Mouse (Mus musculus) testis, postnatal 10 days (tissue): ENCODE results near the gene Zfp949.

Experiments used
- DNase-seq: peaks from one replicate; pipeline ENCODE4 v3.0.0; 2021; ENCODE audit warnings: low spot score

Zfp949 gene

DNA sequence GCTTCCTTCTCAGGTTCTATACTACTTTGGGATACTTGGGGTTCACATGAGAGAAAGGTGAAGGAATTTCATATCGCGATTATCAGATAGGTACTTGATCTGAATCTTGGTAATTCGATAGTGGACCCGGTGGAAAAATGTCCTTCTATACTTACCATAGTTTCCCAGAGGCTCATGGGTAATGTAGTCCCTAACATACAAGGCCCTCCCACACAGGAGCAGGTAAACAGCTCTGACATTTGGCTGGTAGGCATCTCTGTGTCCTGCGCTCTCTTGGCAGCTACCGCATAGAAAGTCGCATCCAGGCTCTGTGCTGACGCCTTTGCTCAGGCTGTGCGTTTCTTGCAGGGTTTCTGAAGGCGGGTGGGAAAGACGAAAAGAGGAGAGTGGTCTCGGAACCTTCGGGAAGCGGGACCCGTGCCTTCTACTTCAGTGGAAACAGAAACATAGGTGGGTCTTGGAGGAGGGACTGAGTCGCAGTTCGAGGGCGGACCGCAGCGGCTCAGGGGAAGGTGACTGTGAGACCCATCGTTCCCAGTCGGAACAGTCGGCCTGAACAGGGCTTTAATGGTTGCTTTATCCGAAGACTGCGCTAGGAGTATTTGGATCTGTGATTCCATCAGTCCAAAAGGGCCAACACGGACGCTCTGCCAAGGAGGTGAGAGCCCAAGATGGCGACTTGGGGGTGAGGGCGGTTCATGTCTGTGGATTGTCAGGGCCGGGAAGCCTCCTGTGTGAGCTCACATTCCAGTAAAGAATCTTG is at the start of gene Zfp949:
TSS of gene Zfp949 (plus strand) at position 170 of the 763 bp plus-strand sequence.
- DNase-seq = peak; percentile 54

DNA sequence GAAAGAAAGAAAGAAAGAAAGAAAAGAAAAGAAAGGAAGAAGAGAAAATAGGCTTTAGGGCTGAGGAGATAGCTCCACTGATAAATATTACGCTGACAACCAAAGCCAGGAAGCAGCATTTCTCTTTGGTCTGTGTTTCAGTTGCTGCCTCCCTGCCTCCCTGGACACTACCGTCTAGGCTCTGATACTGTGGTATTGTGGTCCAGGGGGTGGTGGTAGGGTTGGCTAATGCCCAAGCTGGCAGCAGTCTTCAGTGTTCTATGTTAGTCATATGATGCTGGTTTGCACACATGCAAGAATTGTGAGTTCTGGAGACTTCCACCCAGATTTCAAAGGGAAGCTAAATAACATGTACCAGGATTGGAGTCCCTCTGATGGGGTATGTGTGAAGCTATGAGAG is 47.7 kb upstream of the Zfp949 start:
- DNase-seq = no peak

DNA sequence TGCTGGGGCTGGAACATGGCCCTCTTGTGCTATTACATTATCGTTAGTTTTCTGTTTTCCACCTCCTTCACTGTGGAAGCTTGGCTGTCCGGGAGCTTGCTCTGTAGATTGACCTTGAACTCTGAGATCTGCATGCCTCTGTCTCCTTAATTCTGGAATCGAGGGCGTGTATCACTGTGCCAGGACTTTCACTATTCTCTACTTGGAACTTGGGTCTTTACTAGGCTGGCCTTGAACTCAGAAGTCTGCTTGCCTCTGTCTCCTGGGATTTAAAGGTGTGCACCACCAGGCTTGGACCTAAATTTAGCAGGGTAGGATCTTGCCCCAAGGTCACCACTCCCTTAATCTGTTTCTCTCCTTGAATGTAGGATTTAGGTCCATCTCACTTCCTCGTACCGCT is 46.0 kb upstream of the Zfp949 start:
- no peak for DNase-seq

DNA sequence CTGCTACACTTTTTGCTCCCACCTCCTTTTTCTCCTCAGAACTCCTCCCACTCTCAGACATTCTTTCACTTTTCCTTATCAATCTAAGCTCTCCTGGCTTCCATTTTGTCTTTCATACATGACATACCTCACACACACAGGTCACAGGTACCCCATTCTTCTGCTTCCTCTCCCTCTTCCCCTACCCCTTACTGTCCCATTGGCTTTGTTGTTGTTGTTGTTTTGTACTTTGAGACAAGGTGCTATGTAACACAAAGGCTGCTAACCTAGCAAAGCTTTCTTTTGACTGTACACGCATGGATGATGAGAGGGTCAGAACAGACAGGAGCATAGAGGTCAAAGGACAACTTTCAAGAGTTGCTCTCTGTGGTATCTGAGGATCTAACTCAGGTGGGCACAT is 32.3 kb upstream of the Zfp949 start:
- DNase-seq = no peak

DNA sequence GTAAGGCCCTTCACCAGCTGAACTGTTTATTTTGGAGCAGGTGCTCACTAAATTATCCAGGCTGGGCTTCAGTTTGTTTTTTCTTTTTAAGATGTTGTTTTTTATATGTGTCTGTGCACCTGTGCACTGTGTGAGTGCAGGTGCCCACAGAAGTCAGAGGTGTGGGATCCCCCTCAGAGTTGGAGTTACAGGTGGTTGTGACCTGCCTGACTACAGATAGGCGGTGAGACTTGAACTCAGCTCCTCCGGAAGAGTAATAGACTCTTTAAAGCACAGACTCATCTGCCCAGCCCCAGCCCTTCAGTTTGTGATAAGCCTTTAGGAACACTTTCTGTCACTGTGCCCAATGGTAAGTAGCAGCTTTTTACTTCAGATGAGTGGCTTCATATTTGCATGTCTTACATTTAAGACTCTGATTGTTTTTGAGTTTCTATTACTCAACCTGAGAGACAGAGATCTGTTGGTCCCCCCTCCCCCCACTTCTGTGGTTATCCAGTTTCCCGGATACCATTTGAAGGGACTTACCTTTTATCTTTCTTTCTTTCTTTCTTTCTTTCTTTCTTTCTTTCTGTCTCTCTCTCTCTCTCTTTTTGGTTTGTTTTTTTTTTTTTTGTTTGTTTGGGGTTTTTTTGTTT is 31.3 kb upstream of the Zfp949 start:
- DNase-seq = no peak

DNA sequence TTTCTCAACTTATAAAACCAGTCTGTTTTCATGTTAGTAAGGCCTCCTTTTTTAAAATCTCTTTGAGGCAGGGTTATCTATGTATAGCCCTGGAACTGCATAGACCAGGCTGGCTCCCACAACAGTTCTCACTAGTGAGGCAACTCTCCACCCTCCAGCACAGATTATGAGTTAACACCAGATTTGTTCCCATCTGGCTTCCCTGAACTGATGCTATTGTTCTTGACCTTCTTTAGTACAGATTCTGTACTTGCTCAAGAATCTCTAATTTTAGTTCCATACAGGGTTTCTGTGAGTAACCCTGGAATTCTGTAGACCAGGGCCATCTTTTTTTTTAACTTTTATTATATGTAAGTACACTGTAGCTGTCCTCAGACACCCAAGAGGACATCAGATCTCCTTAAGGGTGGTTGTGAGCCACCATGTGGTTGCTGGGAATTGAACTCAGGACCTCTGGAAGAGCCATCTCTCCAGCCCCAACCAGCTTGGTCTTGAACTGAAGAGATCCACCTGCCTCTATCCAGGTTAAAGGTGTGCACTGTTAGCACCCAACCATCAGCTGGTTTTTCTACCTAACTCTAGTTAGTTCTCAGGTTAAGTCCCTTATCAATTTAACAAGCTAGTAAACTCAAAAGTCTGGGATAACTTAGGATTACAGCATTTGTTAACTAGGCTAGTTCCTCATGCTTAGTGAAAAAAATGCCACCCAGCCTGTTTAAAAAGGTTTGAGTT is 28.3 kb upstream of the Zfp949 start:
- DNase-seq = no peak

DNA sequence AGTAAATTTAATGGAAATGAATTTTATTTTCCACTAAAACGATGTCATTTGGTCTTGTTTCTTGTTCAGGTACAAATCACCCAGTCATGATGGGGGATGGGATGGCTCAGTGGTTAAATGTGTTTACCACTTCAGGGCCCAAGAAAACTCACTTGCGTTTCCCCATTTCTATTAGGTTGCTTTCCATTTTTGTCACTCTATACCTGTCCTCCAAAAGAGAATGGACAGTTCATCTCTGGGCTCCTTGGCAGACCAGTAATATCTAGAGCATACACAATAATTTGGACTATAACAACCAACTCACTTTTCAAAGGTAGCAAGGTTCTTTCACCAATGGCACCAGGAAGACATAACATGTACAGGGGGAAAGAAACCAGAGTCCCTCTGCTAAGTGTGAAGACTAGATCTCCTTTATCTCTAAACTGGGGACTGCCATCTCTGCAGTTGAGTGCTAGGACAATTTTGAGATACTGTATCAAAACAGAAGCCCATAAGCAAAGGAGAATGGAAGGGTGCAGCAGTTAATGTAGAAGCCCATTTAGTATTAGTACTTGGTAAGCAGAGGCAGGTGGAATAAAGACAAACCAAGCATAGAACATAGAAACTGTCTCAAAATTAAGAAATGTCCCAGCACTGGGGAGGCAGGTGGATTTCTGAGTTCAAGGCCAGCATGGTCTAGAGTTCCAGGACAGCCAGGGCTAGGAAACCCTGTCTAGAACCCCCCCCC is 27.5 kb upstream of the Zfp949 start:
- no peak for DNase-seq

DNA sequence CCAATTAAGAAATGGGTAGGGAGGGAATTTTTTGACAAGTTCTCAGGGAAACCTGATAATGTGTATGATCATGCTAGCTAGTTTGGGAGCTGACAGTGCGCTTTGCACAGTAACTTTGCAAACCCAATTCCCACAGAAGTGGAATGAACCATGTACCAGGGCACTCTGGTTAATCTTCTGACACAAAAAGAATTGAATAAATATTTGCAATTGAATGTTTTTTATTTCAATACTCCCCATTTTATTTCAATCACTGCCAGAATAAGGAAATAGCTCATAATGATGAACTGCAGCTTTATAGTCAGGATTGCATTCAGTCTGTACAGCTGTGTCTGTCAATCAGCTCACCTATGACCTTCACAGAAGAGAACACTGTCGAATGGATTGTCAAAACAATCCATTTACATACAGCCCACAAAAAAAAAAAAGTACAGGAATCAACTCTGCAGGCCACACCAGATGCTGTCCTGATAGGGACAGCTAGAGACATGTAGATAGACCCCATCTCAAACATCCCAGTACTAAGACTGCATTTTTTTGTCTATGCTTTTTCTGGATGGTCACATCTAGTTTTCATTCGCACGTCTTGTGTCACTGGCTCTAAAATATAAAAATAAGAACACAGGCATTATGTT is 26.9 kb upstream of the Zfp949 start:
- DNase-seq = no peak

DNA sequence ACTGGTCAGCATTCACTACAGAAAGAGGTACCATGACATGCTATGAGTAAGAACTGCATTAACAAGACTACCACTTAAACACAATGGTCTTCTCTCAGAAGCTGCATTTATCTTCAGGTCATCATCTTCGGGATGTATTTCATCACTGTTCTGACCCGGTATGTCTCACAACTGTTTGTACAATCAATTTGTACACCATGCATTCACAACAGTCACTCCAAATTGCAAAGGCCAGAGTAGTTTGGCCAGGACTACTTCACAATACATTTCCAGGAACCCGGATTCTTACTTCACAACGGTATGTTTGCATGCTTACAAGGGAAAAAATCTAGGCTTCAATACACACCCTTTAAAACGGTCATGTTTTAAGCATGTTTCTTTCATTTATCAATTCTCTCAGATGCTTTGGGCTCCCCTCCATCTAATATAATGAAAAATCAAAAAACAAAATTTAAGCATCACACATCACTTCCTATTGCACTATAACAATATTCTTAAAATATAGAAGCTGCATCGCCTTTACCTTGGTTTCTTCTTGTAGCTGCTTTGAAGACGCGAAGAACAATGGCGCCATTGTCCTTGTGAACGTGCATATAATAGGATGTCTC is 25.8 kb upstream of the Zfp949 start:
- no peak for DNase-seq

DNA sequence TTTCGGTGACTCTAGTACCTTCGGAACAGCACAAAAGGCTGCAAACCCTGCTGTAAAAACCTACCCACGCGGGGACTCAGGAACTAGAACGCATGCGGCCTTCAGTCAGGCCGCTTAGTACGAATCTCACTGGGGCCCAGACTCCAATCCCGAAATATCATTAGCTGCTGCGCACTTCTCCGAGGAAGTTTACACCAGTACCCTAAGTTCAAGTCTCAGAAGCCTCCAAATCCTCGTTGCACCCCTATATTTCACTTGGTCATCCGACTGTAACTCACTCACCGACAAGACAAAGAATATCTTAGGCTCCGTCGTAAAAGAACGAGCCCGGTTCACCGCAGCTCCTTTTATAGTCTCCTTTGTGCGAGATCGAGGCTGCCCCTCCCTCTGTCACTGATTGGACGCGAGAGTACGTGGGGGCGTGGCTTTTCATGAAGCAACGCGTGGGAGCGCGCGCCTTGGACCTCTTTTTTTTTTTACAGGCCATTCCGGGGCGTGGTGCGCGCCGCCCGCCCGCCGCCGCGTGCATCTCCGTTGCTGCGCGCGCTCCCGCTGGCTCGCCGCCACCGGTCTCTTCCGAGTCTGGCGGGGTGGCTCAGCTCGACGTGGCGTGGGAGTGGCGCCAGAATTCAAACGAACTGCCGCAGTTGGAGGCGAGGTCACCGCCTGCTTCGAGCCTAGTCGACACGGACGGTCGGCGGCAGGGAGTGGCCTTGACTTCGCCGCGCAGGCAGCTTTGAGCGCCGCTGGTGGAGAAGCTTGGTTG is 25.1 kb upstream of the Zfp949 start:
- peak; percentile 99 for DNase-seq

DNA sequence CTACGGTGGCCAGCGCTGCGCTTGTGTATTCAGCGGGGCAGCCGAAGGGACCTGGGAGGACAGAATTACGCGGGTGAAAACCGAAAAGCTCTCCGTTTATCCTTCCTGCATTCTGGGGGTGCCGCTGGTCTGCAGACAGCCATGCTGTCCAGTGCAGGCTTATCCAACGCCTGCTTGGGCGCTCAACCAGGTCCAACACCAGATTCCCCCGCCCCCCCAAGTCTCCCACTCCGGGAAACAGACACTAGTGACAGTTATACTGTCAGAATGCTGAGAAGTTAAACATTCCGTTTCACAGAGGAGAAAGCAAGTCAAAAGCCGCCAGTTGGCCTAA is 24.5 kb upstream of the Zfp949 start:
- no peak for DNase-seq

DNA sequence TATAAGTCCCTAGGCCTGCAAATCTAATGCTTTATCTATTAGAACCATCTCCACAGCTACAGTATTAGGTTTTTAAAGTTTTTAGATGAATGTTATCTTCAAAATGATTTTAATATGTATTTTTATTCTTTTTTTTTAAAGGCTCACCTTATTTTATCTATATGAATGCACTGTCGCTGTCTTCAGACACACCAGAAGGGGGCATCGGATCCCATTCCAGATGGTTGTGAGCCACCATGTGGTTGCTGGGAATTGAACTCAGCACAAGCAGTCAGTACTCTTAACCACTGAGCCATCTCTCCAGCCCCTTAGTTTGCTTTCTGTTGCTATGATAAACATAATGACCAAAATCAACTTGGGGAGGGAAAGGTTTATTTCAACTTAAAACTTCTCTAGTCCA is 23.5 kb upstream of the Zfp949 start:
- DNase-seq = no peak

DNA sequence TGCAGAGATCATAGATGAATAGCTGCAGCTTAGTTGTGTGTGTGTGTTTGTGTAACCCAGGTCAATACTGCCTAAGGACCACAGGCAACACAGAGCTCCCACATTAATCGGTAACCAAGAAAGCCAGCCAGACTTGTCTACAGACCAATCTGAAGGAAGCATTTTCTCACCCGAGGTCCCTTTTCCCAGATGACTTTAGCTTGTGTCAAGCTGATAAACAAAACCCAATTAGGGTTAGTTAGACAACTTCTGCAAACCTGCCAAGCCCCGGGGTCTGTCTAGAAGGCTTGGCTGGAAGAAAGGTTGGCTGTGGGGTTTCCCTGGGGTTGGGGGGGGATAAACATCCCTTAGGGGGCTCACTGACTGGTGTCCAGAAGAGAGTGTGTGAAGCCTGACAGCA is 23.0 kb upstream of the Zfp949 start:
- no peak for DNase-seq

DNA sequence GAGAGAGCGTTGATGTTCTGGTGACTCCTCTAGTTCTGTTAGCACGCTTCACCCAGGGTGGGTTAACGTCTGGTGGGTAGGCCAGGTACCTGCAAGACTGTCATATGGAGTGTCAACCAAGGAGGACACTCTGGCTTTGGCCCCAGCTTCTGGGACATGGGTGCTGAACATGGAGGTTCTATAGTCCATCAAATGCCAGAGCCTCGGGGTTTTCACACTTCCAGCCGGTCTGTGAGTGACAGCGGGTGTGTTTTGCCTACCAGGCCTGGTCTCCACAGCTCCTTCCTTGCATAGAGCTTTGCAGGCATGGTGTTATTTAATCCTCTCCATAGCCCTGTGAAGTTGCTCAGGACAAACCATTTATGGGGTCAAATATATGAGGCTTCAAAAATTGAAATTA is 22.5 kb upstream of the Zfp949 start:
- no peak for DNase-seq

DNA sequence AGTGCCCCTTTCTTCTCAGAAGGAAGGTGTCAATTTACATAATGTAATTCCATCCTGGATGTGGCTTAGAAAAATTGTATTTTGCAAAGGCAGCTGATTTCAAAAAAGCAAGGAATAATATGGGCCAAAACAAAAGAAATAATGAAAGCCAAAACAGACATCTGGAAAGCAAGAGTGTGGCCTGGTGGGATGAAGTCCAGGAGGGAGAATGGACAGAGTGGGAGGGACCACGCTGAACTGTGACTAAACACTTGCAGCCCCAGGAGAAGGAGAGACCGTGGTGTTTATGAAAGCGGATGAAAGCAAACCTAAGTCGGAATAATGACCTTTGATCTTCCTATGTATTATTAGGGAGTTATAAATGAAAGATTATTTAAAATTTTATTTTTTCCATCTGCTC is 19.9 kb upstream of the Zfp949 start:
- DNase-seq = no peak

DNA sequence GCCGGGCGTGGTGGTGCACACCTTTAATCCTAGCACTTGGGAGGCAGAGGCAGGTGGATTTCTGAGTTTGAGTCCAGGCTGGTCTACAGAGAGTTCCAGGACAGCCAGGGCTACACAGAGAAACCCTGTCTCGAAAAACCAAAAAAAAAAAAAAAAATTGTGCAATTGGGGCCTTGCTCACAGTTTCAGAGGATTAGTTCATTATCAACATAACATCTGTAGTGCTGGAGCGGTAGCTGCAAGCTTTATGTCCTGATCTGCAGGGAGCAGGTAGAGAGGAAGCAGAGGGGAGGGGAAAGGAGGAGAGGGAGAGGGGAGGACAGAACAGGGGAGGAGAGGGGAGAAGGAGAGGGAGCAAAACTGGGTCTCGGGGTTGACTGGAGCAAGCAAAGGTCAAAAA is 19.1 kb upstream of the Zfp949 start:
- no peak for DNase-seq

DNA sequence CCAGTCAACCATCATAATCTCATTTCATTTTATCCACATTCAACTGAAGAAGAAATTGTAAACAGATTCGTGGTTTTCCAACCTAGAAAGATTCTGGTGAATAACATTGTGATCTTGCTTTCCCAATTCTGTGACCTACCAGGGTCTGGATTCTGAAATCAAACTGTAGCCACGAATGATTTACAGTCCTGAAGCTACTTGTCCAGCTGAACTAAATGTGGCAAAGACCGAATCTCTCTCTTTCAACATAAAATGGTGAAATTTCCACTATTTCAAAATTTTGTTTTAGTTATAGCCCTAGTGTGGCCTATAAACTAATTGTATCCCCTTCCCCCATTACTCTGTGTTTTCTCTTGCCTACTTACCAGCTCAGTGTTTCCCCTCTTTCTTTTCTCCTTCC is 18.2 kb upstream of the Zfp949 start:
- DNase-seq = no peak

DNA sequence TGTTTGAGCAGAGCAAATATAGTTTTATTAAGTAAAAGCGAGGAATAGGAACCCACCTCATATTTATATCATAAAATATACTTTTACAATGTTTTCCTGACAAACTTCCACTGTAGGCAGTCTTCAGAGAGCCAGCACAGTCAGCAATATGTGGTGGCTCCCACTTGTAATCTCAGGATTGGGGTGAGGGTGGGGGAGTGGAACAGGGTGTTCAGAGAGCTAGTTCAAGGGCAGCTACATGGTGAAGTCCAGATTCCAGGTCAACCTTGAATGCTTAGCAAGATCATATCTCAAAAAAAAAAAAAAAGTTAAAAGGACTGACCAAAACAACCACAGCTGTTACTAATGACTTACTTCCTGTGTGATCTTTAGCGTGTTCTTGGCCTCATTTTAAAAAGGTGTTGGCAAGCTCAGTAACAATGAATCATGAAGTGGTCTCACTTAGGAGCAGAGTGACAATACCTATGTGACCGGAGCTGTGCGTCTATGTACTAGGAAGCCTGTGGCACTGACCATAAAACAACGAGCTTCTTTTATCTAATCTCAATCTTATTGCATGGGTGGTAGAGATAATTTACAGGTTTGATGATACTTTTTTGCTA is 17.7 kb upstream of the Zfp949 start:
- no peak for DNase-seq

DNA sequence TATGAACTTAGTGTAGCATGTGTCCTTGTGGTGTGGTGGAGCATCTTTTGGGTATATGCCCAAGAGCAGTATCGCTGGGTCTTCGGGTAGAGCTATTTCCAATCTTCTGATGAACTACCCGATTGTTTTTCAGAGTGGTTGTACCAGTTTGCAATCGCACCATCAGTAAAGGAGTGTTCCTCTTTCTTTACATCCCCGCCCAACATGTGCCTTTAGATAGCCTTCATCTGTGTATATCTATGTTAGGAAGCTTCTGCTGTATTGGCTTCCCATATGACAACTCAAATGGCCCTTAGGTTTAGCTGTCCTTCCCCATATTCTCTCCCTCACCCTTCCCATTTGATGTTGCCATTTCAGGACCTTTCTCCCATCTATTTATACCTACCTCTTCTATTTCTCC is 13.7 kb upstream of the Zfp949 start:
- DNase-seq = no peak

DNA sequence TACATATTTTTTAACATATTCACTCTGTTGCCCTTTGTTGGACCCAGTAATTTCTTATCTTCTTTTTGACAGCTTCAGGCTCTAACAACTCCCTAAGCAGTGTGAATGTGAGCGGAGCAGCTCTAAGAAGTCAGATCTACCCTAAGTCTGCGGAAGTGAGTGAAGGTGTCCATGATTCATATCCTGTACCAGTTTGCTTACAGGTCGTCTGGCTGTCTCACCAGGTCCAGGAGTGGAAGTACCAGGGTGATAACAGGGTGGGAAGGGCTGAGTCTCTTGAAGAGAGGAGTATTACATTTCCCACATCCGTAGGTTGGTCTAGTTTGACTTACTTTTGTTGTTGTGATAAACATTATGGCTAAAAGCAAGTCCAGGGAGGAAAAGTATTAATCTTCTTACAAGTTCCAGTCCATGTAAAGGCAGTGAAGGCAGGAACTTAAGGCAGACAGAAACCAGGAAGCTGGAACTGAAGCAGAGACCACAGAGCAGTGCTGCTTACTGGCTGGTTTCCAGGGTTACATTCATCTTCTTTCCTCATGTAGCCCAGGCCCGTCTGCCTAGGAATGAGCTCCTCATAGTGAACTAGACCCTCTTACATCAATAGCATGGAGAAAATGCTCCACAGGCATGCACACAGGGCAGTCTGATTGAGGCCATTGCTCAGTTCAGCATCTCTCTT is 8.1 kb upstream of the Zfp949 start:
- no peak for DNase-seq
